8 mouse cellular contexts compared by ENCODE assay signal in genomic region chr3:20034719-20035404, GRCm38 (mm10). TPM values are rescaled to one million over a fixed set of nuclear protein-coding genes. Genes with fewer than 3 reads are reported as not detected.
DNase-seq lines count a peak whose midpoint lies in the region; ATAC-seq and TF ChIP-seq lines count a peak whose summit lies in the region.

Hps3 (minus strand) TSS chr3:20035315.

- H3K9ac ChIP-seq in embryonic facial prominence, embryonic 15.5 days: peak within 1 kb of the TSS; percentile 44
- H3K9ac ChIP-seq in kidney, embryonic 15.5 days: peak within 1 kb of the TSS; percentile 57

- peak; percentile 94 for DNase-seq in 416B (ENCODE audit: low read depth)
- peak; percentile 91 for DNase-seq in heart, adult 9 months (ENCODE audit: low spot score in 2 of 2)
- peak; percentile 90 for DNase-seq in liver
- DNase-seq in spleen, postnatal 4 days (ENCODE audit: low spot score in 2 of 2): peak; percentile 82 to 91

- no peaks in the 10 kb centered on the region for H3K36me3 ChIP-seq in embryonic facial prominence, embryonic 15.5 days
- no peaks in the 10 kb centered on the region for H3K36me3 ChIP-seq in kidney, embryonic 15.5 days

- H3K27ac ChIP-seq in bone marrow, adult 2 months (ENCODE audit: control insufficient read depth, insufficient read depth, low read depth, low read length, poor library complexity): peak within 1 kb of the TSS; percentile 97
- H3K27ac ChIP-seq in embryonic facial prominence, embryonic 15.5 days (replicated peaks): peak within 1 kb of the TSS; percentile 80
- peak within 1 kb of the TSS; percentile 88 for H3K27ac ChIP-seq in kidney, embryonic 15.5 days

- H3K4me2 ChIP-seq in embryonic facial prominence, embryonic 15.5 days (replicated peaks): peak within 1 kb of the TSS; percentile 59
- peak within 1 kb of the TSS; percentile 77 for H3K4me2 ChIP-seq in kidney, embryonic 15.5 days

- TF ChIP-seq POLR2A in bone marrow, adult 2 months (IDR thresholded peaks at IDR 0.05; ENCODE audit: borderline replicate concordance, control insufficient read depth, low read depth, low read length): peak; percentile 77; the same call in 1 of the 2 replicates

- H3K4me3 ChIP-seq in bone marrow, adult 2 months (replicated peaks; ENCODE audit: control insufficient read depth, low read depth, low read length): peak within 1 kb of the TSS; percentile 97
- peak within 1 kb of the TSS; percentile 85 for H3K4me3 ChIP-seq in embryonic facial prominence, embryonic 15.5 days (replicated peaks)
- H3K4me3 ChIP-seq in kidney, embryonic 15.5 days (replicated peaks): peak within 1 kb of the TSS; percentile 92

- H3K9me3 ChIP-seq in embryonic facial prominence, embryonic 15.5 days (replicated peaks): no peaks in the 10 kb centered on the region
- no peaks in the 10 kb centered on the region; the same call in 1 of the 2 replicates for H3K9me3 ChIP-seq in kidney, embryonic 15.5 days (replicated peaks)

- H3K4me1 ChIP-seq in bone marrow, adult 2 months (ENCODE audit: control insufficient read depth, insufficient read depth, low read length): peaks cover 5% of the 10 kb centered on the region; the same call in 1 of the 2 replicates
- H3K4me1 ChIP-seq in embryonic facial prominence, embryonic 15.5 days: peaks cover 11% of the 10 kb centered on the region
- peaks cover 9% of the 10 kb centered on the region for H3K4me1 ChIP-seq in kidney, embryonic 15.5 days

- no peaks in the 10 kb centered on the region for H3K27me3 ChIP-seq in embryonic facial prominence, embryonic 15.5 days
- H3K27me3 ChIP-seq in kidney, embryonic 15.5 days: no peaks in the 10 kb centered on the region

- no peak for TF ChIP-seq CTCF in bone marrow, adult 2 months (IDR thresholded peaks at IDR 0.05; ENCODE audit: control insufficient read depth, insufficient read depth, low read length)

- WGBS in bone marrow, adult 2 months: under 1% methylated on average over 47 of the region's 47 CpGs
- WGBS in embryonic facial prominence, embryonic 15.5 days: 1% methylated on average over 47 of the region's 47 CpGs
- under 1% methylated on average over 47 of the region's 47 CpGs for WGBS in kidney, embryonic 15.5 days

- peak; percentile 98 for ATAC-seq in embryonic facial prominence, embryonic 15.5 days (ENCODE audit: insufficient number of reproducible peaks, low FRiP score, low TSS enrichment, low read depth)
- peak; percentile 100 for ATAC-seq in kidney, embryonic 15.5 days (replicated peaks; ENCODE audit: low FRiP score)
- peak; percentile 93 for ATAC-seq in monocyte, adult 5-6 weeks (replicated peaks; ENCODE audit: insufficient number of reproducible peaks, low FRiP score, low TSS enrichment, poor library complexity, severe bottlenecking)

RNA-seq across cellular contexts. Expression of gene Hps3, which starts in this region (rescaled TPM):
- 12.8 and 19.1 TPM in 2 replicates for polyA plus RNA-seq in bone marrow, adult 2 months (2011; ENCODE audit: insufficient read depth, insufficient read length, low replicate concordance, missing spikeins)
- polyA plus RNA-seq in embryonic facial prominence, embryonic 15.5 days (2015; fragmentation: Nextera tagmentation; extraction: Ambion mirVana): 8.2 and 8.9 TPM in 2 replicates
- 10.1 and 12.2 TPM in 2 replicates for polyA plus RNA-seq in kidney, embryonic 15.5 days (2015; fragmentation: Nextera tagmentation; extraction: Ambion mirVana)
- 122 to 144 TPM (median 129 TPM) in 3 replicates for total RNA-seq in monocyte, adult 5-6 weeks (2017)

Comparison
In these comparisons a context has a peak if more than half of its experiments do, and no peak if none do; other contexts are left out.
1. Peak in every context shown above with its lines: DNase-seq, ATAC-seq, H3K4me3 ChIP-seq and H3K27ac ChIP-seq.